Mouse (Mus musculus): ENCODE data around the gene Dus4l.
"Not testable (repeated sequence)": the region's sequence is repeated elsewhere in the genome, so short reads cannot be mapped to it uniquely, and the experiment has no call there.

The Dus4l gene

DNA sequence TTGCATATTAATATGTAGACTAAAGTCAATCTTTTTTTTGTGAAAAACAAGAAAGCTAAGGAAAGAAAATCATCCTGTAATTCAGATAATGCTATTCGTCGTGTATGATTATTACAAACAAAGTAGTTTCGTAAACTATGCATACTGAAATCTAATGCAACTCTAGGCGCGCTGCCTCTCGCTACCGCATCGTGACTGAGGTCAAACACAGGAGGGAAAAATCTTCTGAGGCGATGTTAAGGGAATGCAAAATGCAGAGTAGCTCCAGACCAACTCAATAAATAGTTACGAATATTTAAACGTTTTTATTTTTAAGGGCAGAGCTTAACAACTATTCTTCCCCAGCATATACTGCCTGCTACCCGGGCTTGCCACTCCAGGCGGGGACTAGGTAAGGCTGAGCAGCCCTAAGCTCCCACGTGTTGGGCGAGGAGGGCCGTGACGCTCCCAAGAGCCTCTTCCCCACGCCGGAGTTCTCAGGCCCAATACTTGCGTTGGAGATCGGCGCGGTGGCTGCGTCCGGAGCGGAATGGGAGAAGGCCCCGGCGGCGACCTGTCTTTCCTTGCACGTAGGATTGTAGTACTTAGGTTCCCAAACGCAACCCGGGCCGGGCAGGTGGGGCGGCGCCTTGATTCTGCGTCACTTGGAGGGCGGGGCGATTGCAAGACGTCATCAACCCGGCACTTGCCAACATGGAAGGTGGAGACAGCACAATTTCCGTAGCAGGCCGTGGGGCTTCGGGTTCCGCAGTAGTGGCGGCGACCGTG lies at the start of gene Dus4l, which contains the start of gene Cog5:
Gene Dus4l (minus strand): TSS at position 630 of the 768 bp plus-strand sequence.
Gene Cog5 (plus strand): TSS at position 673 of the 768 bp plus-strand sequence.
- peak; percentile 97 for DNase-seq

DNA sequence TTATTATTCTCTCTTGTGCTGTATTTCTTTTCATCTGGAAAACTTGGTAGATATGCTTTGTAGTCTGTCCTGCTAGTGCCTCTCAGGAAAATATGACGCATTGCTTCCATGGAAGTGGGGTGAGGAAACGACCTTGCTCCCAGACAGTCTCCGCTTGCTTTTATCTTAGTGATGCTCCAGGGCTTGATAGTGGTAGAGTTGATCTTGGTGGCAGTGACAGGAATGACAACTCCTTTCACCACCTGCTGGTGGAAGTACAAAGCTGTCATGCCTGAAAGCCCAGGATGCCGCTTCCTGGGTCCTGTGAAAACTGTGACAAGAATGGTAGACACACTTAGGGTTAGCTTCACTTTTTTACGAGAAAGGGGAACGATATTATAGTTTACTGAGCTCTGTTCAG lies 49.3 kb upstream of the Dus4l start:
- DNase-seq: no peak

DNA sequence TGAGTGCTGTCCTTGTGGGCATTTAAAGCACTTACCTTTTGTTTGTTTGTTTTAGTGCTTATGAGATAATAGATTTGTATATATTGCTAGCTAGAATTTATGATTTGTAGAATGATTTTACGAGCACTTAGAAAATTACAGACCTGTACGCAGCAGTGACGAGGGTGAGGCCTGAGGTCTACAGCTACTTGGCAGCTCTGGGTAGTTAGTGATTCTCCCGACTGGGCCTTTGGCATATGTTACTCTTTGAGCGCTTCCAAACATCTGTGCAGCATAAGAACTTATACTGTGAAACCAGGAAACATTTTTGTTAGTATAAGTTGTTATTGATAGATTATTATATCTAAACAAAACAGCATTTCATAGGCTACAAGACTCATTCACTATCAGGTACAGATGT lies 46.8 kb upstream of the Dus4l start:
- no peak for DNase-seq

DNA sequence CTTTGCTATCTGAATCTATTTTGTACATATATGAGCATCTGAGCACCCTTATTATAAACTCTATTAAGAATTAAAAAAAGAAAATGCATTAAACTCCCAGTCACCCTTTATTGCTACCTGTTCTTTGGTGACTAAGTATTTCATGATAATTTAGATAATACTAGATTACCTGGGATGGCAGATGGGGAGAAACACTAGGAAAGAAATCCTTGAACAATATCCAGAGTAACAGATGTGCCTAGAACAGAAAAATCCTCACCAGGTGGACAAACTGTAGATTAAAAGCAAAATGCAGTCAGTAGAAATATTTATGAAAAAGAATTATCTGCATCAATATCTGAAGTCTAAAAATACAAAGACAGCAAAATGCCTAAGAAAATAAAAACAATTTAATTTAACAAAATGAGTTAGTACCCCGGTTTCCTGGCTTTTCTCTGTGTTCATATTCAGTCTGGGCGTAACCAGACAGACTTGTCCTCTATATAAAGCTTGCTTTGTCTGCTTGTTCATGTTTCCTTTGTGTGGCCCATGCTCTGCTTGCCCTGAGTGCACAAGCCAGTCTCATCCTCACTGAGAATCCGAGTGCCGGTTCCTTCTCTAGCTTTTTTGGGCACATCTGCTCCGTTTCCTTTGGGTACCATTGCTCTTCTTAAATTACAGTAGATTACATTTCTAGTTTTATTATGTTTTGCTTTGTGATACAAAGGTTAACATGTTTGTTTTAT lies 46.2 kb upstream of the Dus4l start:
- no peak for DNase-seq

DNA sequence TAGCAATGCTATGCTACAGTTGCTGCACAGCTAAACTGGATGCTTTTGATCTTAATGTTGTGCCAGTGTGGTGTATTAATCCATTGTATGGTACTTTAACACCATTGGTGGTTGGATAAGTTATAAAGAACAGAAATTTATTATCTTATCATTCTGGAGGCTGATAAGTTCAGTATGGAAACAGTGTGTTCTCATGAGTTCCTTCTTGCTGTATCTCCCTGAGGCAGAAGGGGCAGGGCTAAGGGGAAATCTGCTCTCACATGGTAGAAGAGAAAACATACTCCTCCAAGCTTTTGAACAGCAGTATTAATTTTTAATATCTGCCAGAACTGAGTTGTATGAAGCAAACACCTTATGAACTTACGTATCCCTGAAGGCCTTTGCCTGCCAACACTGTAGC lies 38.7 kb upstream of the Dus4l start:
- DNase-seq: no peak

DNA sequence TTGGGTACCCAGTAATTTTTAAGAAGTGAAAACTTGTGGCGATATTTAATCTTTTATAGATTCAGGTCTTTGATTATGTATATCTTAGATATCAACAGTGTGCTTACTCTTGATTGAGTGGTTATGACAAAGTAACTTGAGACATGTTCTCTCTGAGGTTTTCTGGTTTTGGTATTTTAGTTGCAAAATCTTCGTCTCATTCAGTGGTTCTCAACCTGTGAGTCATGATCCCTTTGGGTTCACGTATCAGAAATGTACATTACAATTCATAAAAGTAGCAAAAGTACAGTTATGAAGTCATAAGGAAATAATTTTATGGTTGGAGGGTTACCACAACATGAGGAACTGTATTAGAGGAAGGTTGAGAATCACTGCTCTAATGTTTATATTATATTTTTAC lies 32.1 kb upstream of the Dus4l start:
- no peak for DNase-seq

DNA sequence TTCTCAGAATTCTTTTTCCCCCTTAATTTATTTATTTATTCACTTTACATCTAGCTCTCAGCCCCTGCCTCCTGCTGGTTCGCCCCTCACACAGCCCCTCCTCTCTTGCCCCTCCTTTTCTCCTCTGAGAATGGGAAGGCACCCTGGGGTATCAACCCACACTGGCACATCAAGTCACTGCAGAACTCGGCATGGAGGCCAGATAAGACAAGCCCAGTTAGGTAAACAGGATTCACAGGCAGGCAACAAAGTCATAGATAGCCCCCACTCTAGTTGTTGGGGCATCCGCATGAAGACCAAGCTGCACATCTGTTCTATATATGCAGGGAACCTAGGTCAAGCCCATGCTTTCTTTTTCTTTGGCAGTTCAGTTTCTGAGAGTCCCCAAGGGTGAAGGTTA lies 12.6 kb upstream of the Dus4l start:
- no peak for DNase-seq

DNA sequence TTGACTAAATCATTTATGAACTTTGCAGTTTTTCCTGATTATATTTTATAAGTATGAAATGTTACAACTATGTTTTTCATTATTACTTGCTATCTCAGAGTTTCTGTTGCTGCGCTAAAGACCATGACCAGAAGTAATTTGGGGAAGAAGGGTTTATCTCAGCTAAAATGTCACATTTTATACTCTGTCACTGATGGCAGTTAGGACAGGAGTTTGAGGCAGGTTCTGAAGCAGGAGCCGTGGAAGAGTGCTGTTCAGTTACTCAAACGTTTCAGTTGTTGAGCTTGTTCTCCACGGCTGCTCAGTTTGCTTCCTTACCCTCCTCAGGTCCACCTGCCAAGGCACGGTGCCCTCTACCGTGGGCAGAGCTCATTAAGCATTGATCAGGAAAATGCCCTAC lies 11.4 kb upstream of the Dus4l start:
- DNase-seq: no peak

DNA sequence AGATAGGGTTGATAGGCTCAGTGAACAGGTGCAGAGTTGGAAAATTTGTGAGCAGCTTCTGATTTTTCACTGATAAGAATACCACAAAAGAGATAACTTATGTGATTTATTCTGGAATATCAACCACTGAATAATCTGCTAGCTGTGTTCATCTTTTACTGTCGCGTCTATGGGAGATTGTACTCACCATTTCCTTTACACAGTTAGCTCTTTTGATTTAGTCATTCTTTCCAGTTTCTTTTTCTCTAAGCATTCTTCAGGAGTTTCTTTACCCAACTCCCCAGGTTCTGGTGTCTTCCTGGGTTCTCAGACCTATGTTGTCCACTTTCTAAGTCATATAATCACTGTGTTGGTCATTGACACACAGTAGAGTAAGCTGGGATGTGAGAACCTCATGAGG lies 2.2 kb upstream of the Dus4l start:
- DNase-seq: no peak

DNA sequence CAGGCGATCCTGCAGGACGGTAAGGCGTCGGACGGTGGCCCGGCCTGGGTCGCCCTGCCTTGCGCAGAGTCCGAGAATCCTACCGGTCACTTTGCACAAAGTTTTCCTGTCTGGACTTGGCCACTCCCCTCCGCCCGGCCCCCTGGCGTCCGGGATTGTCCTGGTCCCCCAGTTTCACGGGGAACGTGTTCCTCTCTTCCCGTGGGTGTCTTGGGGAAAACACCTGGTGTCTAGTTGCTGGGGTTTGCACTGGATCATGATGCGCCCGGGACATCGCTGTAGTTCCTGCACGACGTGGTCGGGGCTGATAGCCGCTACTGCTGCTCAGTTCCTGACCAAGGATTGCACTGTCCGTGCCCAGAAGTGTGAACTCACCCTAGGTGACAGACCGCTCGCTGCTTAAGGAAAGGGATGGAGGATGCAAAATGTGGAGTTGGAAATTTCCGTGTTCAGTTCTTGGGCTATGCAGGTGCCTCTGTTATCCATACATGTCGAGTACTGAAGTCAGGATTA lies 395 bp upstream of the Dus4l start:
- DNase-seq: no peak

DNA sequence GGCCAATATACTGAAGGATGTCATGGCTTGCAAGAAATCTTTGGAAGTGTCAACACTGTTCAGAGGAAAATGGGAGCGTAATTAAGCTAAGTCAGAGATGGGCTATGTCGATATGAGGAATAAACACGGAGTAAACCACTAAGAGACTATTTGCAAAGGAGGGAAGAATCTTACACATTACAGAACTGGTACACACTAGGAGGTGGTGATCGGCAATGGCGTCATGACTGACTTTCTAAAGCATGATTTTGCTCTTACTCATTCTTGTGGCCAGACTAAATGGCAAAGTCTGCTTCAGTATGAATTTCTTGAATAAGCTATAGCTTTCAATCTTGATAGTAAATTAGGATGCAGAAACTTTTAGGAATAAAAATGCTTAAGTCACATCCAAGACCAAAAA lies 1.0 kb downstream of the Dus4l start:
- no peak for DNase-seq

DNA sequence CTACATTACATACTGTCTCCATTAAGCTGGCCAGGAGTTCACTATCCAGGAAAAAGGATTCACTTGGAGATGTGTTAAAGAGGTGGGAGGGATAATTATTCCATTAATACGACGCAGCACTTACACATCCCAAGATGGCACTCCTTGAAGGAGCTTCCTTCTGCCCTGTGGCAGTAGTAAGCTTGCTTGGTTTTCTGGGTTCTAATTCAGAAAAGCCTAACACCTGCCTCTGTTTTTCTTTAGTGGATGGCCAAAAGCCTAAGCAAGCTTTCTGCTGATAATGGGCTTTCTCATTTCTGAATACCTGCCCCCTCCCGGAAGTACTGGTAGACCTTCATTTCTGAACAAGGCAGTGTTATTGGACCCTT lies 19.4 kb downstream of the Dus4l start:
- no peak for DNase-seq

DNA sequence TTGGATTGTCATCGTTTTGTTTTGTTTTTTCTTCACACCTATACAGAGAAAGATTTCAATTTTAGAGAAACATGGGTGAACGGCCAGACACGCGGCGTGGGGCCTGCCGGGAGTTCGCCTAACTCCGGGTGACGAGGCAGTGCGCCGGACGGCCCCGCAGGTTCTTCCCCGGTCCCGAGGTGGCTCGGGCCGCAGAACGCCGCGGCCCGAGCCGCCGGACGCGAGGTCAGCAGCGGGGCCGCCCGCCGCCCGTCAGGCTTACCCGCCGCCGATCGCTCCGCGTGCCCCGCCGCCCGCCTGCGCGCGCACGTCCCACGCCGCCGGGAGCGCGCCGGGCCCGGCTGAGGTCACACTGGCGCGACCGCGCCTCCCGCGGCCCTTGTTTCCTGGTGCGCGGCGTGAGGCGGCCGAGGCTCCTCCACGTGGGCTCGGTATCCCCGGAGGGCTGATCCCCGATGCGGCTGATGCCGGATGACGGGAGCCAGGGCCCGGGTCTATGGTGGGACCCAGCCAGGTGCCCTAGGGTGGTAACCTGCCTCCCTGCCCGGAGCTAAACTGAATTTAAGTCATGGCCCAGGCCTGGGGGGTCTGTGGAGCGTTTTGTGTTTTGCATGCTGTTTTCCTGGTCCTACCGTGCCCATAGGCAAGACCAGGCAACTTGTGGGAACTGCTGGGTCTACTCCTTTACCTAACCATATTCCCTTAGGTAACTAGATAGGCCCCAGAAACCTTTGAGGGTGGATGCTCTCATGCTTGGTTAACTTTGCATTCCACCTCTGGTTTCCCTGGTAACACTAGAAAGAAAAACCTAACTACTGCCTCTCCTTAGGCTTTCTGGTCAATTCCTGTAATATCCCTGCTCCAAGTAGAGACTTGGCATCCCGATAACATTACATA lies 20.0 kb downstream of the Dus4l start, which contains the start of gene Bcap29:
Gene Bcap29 (minus strand): TSS at position 316 of the 897 bp plus-strand sequence.
- peak; percentile 81 for DNase-seq

DNA sequence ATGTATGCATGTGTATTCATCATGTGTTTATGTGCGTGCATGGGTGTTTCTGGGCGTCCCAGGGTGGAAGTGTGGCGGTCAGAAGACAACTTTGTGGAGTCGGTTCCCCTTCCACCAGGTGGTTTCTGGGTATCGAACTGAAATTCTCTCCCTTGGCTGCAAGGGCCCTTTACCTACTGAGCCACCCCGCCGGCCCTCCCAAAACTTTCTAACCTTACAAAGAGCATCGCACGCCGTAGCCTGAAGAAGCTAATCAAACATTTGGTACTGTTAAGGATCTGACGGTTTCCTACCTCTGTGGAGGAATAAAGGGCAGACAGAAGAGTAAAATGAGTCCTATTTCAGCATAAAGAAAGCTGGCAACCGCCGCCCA lies 20.7 kb downstream of the Dus4l start:
- peak; percentile 18 for DNase-seq

DNA sequence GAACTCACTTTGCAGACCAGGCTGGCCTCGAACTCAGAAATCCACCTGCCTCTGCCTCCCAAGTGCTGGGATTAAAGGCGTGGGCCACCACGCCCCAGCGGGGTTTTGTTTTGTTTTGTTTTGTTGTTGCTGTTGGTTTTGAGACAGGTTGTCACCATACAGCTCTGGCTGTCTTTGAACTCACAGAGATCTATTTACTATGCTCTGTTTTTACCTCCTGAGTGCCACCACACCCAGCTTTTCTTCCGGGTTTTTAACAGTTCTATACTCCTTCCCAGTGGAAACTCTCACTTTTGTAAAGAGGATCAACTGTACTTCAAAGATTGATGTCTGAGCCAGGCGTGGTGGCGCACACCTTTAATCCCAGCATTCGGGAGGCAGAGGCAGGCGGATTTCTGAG lies 26.2 kb downstream of the Dus4l start:
- DNase-seq: not testable (repeated sequence)

DNA sequence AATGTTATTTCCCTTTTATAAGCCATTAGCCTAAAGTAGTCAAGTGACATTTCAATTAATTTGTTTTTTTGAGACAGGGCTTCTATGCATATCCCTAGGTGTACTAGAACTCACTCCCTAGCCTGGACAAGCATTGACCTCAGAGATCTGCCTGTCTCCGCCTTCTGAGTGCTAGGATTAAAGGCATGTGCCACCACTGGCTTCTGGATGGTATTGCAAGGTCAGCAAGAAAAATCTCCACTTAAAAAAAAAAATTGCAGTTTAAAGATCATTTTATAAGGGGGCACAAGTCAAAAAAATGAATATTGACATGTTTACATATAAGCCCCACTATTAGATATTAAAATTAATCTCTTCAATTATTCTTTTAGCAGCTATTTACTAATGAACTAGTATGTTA lies 29.6 kb downstream of the Dus4l start:
- DNase-seq: no peak

DNA sequence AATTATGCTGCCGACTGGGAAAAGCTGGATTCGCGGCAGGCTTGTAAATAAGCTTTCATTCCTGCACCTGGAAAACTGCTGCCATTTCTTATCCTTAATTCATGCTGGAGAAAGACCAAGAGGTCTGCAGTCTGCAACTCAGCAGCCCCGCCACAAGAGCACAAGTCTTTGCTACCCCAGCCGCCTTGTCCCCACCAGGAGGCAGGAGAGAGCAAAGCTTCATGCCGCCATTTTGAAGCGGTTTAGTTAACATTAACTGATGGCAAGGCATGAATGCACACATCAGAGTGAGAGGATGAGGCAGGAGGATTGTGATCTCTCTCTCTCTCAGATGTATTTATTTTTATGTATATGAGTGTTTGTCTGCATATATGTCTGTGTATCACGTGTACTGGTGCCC lies 34.5 kb downstream of the Dus4l start:
- DNase-seq: no peak

DNA sequence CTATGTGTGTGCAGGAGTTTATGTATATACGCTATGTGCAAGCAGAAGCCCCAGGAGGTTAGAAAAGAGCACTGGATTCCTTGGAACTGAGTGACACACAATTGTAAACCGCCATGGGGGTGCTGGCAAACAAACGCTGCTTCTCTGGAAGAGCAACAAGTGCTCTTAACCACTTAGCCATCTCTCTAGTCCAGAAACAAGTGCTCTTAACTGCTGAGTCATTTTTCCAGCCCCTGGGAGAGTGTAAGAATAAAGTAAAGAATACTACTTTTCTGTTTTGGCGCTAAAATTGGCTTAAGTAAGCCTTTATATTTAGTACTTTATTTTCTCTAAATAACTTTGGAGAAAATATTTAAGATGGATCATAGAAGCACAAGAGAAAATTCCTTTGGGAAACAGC lies 41.3 kb downstream of the Dus4l start:
- no peak for DNase-seq

DNA sequence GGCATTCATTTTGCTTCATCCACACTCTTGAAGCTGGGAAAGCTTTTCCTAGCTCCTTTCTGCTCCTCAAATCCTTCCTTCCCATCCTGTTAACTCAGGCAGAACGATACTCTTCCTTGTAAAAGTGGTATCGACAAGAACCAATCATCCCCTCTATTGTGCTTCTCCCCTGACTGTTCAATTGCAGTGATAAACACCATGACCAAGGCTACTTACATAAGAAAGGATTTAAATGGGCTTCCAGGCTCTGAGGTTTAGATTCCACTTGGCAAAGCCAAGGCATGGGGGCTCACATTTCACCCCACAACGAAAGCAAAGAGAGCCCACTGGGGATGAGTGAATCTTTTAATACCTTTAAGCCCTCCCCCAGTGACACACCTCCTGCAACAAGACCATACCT lies 46.5 kb downstream of the Dus4l start:
- DNase-seq: no peak

DNA sequence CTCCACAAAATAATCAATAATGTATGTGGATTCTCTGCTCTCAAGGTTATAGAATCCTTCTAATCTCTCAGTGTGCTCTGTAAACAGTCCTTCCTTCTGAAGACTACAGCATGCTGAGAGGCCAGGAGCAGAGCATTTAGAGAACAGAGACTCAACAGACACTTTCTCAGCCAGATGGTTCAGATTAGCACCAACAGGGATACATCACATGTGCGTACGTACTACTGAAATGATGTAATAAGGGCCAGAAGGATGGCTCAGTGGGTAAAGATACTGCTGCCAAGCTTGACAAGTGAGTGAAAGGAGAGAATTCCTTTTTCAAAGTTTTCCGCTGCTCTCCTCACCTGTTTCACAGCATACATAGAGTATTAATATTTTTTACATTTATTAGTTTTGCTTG lies 49.7 kb downstream of the Dus4l start:
- DNase-seq: no peak

DNA sequence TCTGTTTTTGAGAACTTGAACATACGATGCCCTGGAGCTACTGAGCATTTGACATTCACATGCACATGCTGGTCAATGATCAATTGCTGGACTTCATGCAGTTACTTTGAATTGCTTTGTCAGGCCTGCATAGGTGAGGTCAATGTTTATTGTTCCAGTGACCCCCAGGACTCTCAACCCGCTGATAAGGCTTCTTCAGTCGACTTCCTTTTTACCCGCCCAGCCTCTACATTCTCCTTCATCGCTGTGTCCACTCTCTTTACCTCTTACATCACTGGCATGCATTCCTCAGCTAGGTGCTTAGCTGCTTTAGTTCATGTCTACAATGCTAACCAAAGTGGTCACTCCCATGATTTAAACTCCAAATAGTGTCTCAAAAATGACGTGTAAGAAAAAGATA lies 51.0 kb downstream of the Dus4l start:
- DNase-seq: no peak

DNA sequence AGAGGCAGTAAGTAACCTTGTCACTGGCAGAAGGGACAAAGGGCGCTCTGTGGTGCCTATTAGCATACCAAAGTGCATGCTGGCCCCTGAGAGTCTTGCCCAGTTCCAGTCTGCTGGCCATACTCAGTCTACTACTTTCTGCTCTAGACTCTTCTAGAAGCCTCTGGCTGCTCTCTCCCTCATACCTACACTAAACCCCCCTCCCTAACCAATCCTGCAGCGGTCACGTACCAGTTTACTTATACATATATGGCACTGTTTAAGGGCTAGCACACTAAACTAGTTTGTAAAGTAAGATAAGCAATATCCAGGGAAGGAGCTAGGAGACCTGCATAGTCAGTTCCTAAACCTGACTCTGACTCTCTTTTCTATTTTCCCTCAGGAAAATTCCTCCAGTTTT lies 60.3 kb downstream of the Dus4l start:
- DNase-seq: no peak

DNA sequence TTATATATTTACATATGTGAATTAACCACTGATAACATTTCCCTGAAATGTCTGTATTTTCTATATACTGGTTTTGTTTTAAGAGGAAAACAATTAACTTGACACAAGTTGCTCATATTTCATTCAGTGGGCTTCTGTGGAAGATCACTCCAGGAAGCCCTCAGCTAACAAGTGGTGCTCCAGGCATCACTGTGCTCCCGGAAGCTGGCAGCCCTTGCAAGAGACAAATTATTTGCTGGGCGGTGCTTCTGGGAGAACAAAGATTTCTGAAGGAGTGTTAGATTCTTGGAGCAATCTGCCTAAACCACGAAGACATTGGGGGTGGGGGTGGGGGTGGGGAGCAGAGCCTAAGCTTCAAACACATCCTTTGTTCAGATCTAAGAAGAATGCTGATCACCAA lies 62.6 kb downstream of the Dus4l start:
- DNase-seq: no peak
